Comparison of ENCODE assay signal across 10 mouse cellular contexts in the genomic region with DNA sequence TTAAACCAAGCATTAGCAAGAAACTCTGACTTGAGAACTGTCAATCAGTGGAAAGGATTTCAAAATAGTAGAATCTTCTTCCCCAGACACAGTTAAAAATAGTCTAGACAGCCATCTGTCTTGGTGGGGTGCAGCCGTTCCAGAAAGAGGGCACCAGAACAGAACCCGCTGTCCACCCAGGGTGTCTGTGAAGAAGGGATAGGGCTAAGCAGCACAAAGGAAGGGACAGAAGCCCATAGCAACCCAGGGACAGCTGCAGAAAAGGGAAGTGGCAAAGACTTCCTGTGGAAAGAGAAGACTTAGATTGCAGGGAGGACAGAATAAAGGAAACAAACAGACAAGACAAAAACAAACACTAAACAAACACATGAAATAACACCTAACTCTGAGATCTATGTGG. TPM values are rescaled to one million over a fixed set of nuclear protein-coding genes. Genes with fewer than 3 reads are reported as not detected.
DNase-seq lines count a peak whose midpoint lies in the region; ATAC-seq and TF ChIP-seq lines count a peak whose summit lies in the region.
"Had no signal": no experiment of that assay in that cellular context is flagged by ENCODE, and none has a peak within 500 bp of the region (broad histone marks: within the 10 kb centered on the region; RNA-seq: fewer than 3 reads in every experiment).

No protein-coding gene starts in this region.

- H3K27ac ChIP-seq in gastrocnemius, adult 2 months = peak overlapping the region; percentile 10; the same call in 1 of the 2 replicates
- peak overlapping the region; percentile 53; the same call in 1 of the 2 replicates for H3K27ac ChIP-seq in midbrain, embryonic 16.5 days (ENCODE audit: low read length)
- no peak overlapping the region for H3K27ac ChIP-seq in midbrain, embryonic 10.5 days (replicated peaks)
- no peak overlapping the region for H3K27ac ChIP-seq in intestine, embryonic 15.5 days
- H3K27ac ChIP-seq: heart, adult 2 months; limb, embryonic 15.5 days had no signal

- H3K4me2 ChIP-seq in midbrain, embryonic 16.5 days (ENCODE audit: low read length) = no peak overlapping the region
- no peak overlapping the region for H3K4me2 ChIP-seq in intestine, embryonic 15.5 days (replicated peaks)
- H3K4me2 ChIP-seq: limb, embryonic 15.5 days had no signal

- H3K4me1 ChIP-seq in midbrain, embryonic 16.5 days (ENCODE audit: control insufficient read depth, insufficient read depth, low read length) = peaks cover 13% of the 10 kb centered on the region
- peaks cover 15% of the 10 kb centered on the region; the same call in 1 of the 2 replicates for H3K4me1 ChIP-seq in midbrain, embryonic 10.5 days
- H3K4me1 ChIP-seq in intestine, embryonic 15.5 days (replicated peaks) = 0 out of 2 replicates have a peak, but pooled peaks cover 5% of the 10 kb centered on the region

- ATAC-seq in midbrain, embryonic 16.5 days = no peak
- ATAC-seq in intestine, embryonic 15.5 days = no peak

- intact Hi-C loops in gastrocnemius, adult 2 months (cut with DNase I) = no loop called here
- intact Hi-C loops in gastrocnemius, postnatal 36 days (cut with DNase I) = no loop called here

- WGBS in midbrain, embryonic 16.5 days = 61% methylated on average over 2 of the region's 2 CpGs
- 81% methylated on average over 2 of the region's 2 CpGs for WGBS in midbrain, embryonic 10.5 days
- WGBS in intestine, embryonic 15.5 days = 69% methylated on average over 2 of the region's 2 CpGs

- H3K4me3 ChIP-seq in gastrocnemius, adult 2 months = no peak overlapping the region
- no peak overlapping the region for H3K4me3 ChIP-seq in midbrain, embryonic 16.5 days (ENCODE audit: low read depth, low read length)
- H3K4me3 ChIP-seq in midbrain, embryonic 10.5 days = no peak overlapping the region
- H3K4me3 ChIP-seq in intestine, embryonic 15.5 days (replicated peaks) = no peak overlapping the region
- H3K4me3 ChIP-seq: heart, adult 2 months; limb, embryonic 15.5 days had no signal

- TF ChIP-seq CTCF in gastrocnemius, adult 2 months (IDR thresholded peaks at IDR 0.05) = no peak

- H3K27me3 ChIP-seq in midbrain, embryonic 16.5 days (ENCODE audit: control insufficient read depth, insufficient read depth, low read depth, low read length) = no peaks in the 10 kb centered on the region
- no peaks in the 10 kb centered on the region for H3K27me3 ChIP-seq in midbrain, embryonic 10.5 days (ENCODE audit: low read depth, poor library complexity, severe bottlenecking)
- no peaks in the 10 kb centered on the region for H3K27me3 ChIP-seq in splenic B cell, adult 2 months (ENCODE audit: control insufficient read depth, insufficient read depth, low read length, poor library complexity, severe bottlenecking)
- no peaks in the 10 kb centered on the region for H3K27me3 ChIP-seq in intestine, embryonic 15.5 days (replicated peaks)
- H3K27me3 ChIP-seq: limb, embryonic 15.5 days had no signal

- no peaks in the 10 kb centered on the region for H3K36me3 ChIP-seq in midbrain, embryonic 16.5 days (ENCODE audit: control insufficient read depth, insufficient read depth, low read length)
- H3K36me3 ChIP-seq in midbrain, embryonic 10.5 days = no peaks in the 10 kb centered on the region
- H3K36me3 ChIP-seq in splenic B cell, adult 2 months (ENCODE audit: control insufficient read depth, insufficient read depth, low read length, poor library complexity, severe bottlenecking) = no peaks in the 10 kb centered on the region
- no peaks in the 10 kb centered on the region for H3K36me3 ChIP-seq in intestine, embryonic 15.5 days
- H3K36me3 ChIP-seq: limb, embryonic 15.5 days had no signal

- H3K9ac ChIP-seq in midbrain, embryonic 16.5 days (ENCODE audit: low read depth, low read length) = no peak overlapping the region
- H3K9ac ChIP-seq in intestine, embryonic 15.5 days = no peak overlapping the region
- H3K9ac ChIP-seq: limb, embryonic 15.5 days had no signal

- no peaks in the 10 kb centered on the region for H3K9me3 ChIP-seq in midbrain, embryonic 16.5 days (replicated peaks; ENCODE audit: control insufficient read depth, low read length, poor library complexity, severe bottlenecking)
- no peaks in the 10 kb centered on the region for H3K9me3 ChIP-seq in midbrain, embryonic 10.5 days (replicated peaks)
- H3K9me3 ChIP-seq in intestine, embryonic 15.5 days = no peaks in the 10 kb centered on the region
- H3K9me3 ChIP-seq: limb, embryonic 15.5 days had no signal

- peak; percentile 46 for DNase-seq in gastrocnemius, adult 2 months
- DNase-seq in gastrocnemius, postnatal 36 days = no peak
- no peak for DNase-seq in midbrain, embryonic 10.5 days (ENCODE audit: low spot score)
- peak; percentile 15 to 56 for DNase-seq in cerebellum, postnatal 14 days
- peak; percentile 48 for DNase-seq in splenic B cell, adult 2 months (ENCODE audit: low read depth, low spot score)
- DNase-seq in kidney, adult 8-10 months = no peak
- DNase-seq: heart, adult 2 months had no signal

RNA-seq across cellular contexts. Expression of gene Srgap2, which starts 34.8 kb away (rescaled TPM):
- total RNA-seq in gastrocnemius, adult 2 months (2021) = 10 to 100 TPM; 10.1 to 12.2 TPM
- 10 to 100 TPM; 10.3 to 10.5 TPM for total RNA-seq in gastrocnemius, postnatal 36 days (2021)
- 26.5 and 31.7 TPM in 2 replicates for polyA plus RNA-seq in midbrain, embryonic 16.5 days (2015; fragmentation: Nextera tagmentation; extraction: Ambion mirVana)
- polyA plus RNA-seq in midbrain, embryonic 10.5 days (2016; fragmentation: Nextera tagmentation; extraction: Ambion mirVana) = 16.9 and 18.7 TPM in 2 replicates
- 7.9 and 8.3 TPM in 2 replicates for polyA plus RNA-seq in intestine, embryonic 15.5 days (2015; fragmentation: Nextera tagmentation; extraction: Ambion mirVana)

RNA-seq across cellular contexts. Expression of gene Fam72a, which starts 35.3 kb away (rescaled TPM):
- under 1 TPM; 0.20 to 0.31 TPM for total RNA-seq in gastrocnemius, adult 2 months (2021)
- total RNA-seq in gastrocnemius, postnatal 36 days (2021) = under 1 TPM; 0.26 to 0.44 TPM
- 0.77 and 1.1 TPM in 2 replicates for polyA plus RNA-seq in midbrain, embryonic 16.5 days (2015; fragmentation: Nextera tagmentation; extraction: Ambion mirVana)
- 4.4 and 5.7 TPM in 2 replicates for polyA plus RNA-seq in midbrain, embryonic 10.5 days (2016; fragmentation: Nextera tagmentation; extraction: Ambion mirVana)
- polyA plus RNA-seq in intestine, embryonic 15.5 days (2015; fragmentation: Nextera tagmentation; extraction: Ambion mirVana) = 2.2 and 2.8 TPM in 2 replicates

Comparison
In these comparisons a context has a peak if more than half of its experiments do, and no peak if none do; other contexts are left out.
1. DNase-seq: peak in gastrocnemius, adult 2 months (single experiment), cerebellum, postnatal 14 days (2 of 2) and splenic B cell, adult 2 months (single experiment); none in gastrocnemius, postnatal 36 days (0 of 2), midbrain, embryonic 10.5 days (single experiment) and kidney, adult 8-10 months (0 of 2).
2. H3K27ac ChIP-seq: peak in gastrocnemius, adult 2 months (single experiment) and midbrain, embryonic 16.5 days (single experiment); none in midbrain, embryonic 10.5 days (single experiment) and intestine, embryonic 15.5 days (single experiment).